Mouse (Mus musculus) liver, adult 2 months (tissue): ENCODE data around the gene Ppie. TPM values are rescaled to one million over a fixed set of nuclear protein-coding genes. Genes with fewer than 3 reads are reported as not detected.

Experiments used
- DNase-seq: peaks from one replicate; pipeline ENCODE4 v3.0.0-alpha.2; 2011; ENCODE audit warnings: low read depth, low spot score; ENCODE audit errors: extremely low read depth
- H3K27ac ChIP-seq: fragments of 200-500 bp; replicated peaks from 2 replicates; pipeline ENCODE4 v1.5.1; 2012; ENCODE audit warnings: low read depth, mild to moderate bottlenecking, control low read depth, inconsistent platforms, low read length; ENCODE audit not compliant: insufficient read depth
- H3K27me3 ChIP-seq: fragments of 200-500 bp; 2 replicates; pipeline ENCODE4 v1.6.1; 2012; ENCODE audit warnings: mild to moderate bottlenecking, moderate library complexity, low read length, inconsistent platforms; ENCODE audit not compliant: control insufficient read depth, insufficient read depth
- H3K36me3 ChIP-seq: fragments of 200-500 bp; 2 replicates; pipeline ENCODE4 v1.6.1; 2012; ENCODE audit warnings: low read length, inconsistent platforms; ENCODE audit not compliant: control insufficient read depth, insufficient read depth
- H3K4me1 ChIP-seq: fragments of 200-500 bp; 2 replicates; pipeline ENCODE4 v1.6.1; 2011; ENCODE audit warnings: low read length; ENCODE audit not compliant: control insufficient read depth, insufficient read depth
- H3K4me3 ChIP-seq: fragments of 200-500 bp; 2 replicates; pipeline ENCODE4 v1.5.1; 2011; ENCODE audit warnings: low read depth, mild to moderate bottlenecking, control low read depth, low read length, moderate library complexity; ENCODE audit not compliant: insufficient read depth
- H3K79me2 ChIP-seq: fragments of 200-500 bp; 2 replicates; pipeline ENCODE4 v1.6.1; 2012; ENCODE audit warnings: inconsistent platforms, mild to moderate bottlenecking, low read length, moderate library complexity; ENCODE audit not compliant: control insufficient read depth, insufficient read depth
- H3K9ac ChIP-seq: fragments of 200-500 bp; 2 replicates; pipeline ENCODE4 v1.6.1; 2012; ENCODE audit warnings: low read depth, mild to moderate bottlenecking, control low read depth, inconsistent platforms, low read length
- CTCF ChIP-seq: fragments of 200-500 bp; IDR thresholded peaks from 2 replicates; pipeline ENCODE4 v1.5.1; 2011; ENCODE audit warnings: low read depth, low read length, control low read depth
- POLR2A ChIP-seq: fragments of 200-500 bp; IDR thresholded peaks from 2 replicates; pipeline ENCODE4 v1.6.1; 2011; ENCODE audit warnings: low read length, control low read depth; ENCODE audit not compliant: insufficient read depth; ENCODE audit errors: extremely low read depth
- WGBS: fragments of 180-500 bp; shearing (Covaris S2); methylation state at CpG from one replicate; pipeline ENCODE4 v1.1.7; 2018; 5-methylcytosine and 5-hydroxymethylcytosine counted together
- polyA plus RNA-seq: library from polyadenylated mRNA; depleted of rRNA; stranded (reverse); fragments of >200 nt; gene quantifications from 2 replicates; pipeline ENCODE4 v1.2.3, GENCODE M21; 2012
- total RNA-seq: library from RNA; depleted of rRNA; stranded (reverse); fragments of >200 nt; gene quantifications from 2 replicates; pipeline ENCODE4 v1.2.3, GENCODE M21; 2014

Gene Ppie
- total and polyA plus RNA-seq, 2 experiments: 8.7 to 15.2 TPM

DNA sequence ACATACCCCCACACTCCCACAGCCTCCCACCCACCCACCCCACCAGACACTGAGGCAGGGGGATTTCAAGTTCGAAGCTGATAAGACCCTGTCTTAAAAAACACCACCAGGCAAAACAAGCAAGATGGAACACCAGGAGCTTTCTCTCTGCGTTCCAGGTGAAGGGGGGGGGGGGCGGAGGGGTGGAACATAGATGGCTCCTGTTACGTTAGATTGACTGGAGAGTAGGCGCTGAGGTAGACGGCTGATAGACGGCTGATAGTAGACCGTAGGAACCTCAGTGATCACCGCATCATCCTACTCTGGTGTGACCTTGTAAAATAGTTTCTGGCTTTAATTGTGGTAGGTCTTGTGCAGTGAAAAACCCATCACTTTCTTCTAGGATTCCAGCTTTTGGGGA lies 45.9 kb downstream of the Ppie start:
- peaks cover 3% of the 10 kb centered on the region for H3K4me1 ChIP-seq
- no peak overlapping the region for H3K27ac ChIP-seq
- H3K4me3 ChIP-seq: no peak overlapping the region
- 15% methylated on average over 9 of the region's 9 CpGs for WGBS
- H3K79me2 ChIP-seq: no peaks in the 10 kb centered on the region
- no peak overlapping the region for H3K9ac ChIP-seq
- no peak for TF ChIP-seq CTCF
- no peak for TF ChIP-seq POLR2A
- no peaks in the 10 kb centered on the region for H3K27me3 ChIP-seq
- peak; percentile 13 for DNase-seq
- no peaks in the 10 kb centered on the region for H3K36me3 ChIP-seq

DNA sequence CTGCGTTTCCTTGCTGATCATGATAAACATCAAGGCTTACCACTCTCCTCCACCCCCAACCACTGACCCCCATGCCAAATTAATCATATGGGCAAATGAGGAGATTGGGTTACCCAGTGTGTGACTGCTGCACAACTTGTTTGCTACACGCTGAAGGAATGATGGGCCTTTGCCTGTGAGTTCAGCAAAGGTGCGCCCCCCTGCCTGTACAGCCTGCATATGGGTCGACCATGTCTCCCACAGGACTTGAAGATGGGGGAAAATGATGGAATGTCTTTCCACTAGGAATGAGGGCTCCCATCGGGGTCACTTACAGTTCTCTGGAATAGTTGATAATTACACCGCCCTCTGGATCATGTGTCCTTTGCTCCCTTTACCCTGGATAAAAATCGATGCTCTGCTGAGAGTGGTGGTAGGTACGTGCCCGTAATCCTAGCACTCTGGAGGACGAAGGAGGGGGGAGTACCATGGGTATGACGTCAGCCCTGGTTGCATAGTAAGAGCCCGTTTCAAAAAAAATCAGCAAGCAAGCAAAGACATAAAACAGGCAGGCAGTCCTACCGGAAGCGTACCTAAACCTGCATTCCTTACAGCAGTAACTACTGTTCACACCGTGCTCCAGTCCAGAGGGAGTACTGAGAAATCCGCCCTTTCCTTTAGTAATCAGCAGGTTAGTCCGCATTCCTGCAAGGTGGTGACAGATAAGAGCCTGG lies 46.5 kb downstream of the Ppie start:
- TF ChIP-seq POLR2A (no peak), CTCF (no peak)
- WGBS: 18% methylated on average over 17 of the region's 17 CpGs
- Histone ChIP-seq H3K4me1 (peaks cover 3% of the 10 kb centered on the region), H3K36me3 (no peaks in the 10 kb centered on the region), H3K79me2 (no peaks in the 10 kb centered on the region), H3K4me3 (peak overlapping the region; percentile 52), H3K9ac (peak overlapping the region; percentile 75), H3K27ac (peak overlapping the region; percentile 56; the same call in 1 of the 2 replicates), H3K27me3 (no peaks in the 10 kb centered on the region)
- DNase-seq: peak; percentile 95

DNA sequence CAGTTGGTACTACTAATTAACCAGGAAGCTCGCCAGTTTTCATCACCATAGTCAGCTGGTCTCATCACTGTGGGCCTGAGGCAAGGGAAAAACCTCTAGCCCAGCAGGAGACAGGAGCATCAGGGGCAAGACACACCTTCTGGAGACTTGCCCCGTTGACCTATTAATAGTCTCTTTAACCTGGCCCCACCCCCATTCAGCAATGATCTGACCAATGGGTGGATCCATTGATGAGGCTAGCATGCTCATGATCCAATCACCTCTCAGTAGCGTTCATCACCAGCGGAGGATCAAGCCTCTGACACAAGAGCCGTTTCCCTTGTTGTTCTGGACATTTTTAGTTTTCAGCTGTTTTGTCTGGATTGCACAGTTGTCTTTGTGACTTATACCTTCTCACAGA lies 47.1 kb downstream of the Ppie start:
- Histone ChIP-seq H3K79me2 (no peaks in the 10 kb centered on the region), H3K4me3 (no peak overlapping the region), H3K9ac (no peak overlapping the region), H3K27ac (peak overlapping the region; percentile 30; the same call in 1 of the 2 replicates), H3K27me3 (no peaks in the 10 kb centered on the region), H3K36me3 (no peaks in the 10 kb centered on the region), H3K4me1 (peaks cover 3% of the 10 kb centered on the region)
- TF ChIP-seq POLR2A: no peak
- TF ChIP-seq CTCF: no peak
- DNase-seq: peak; percentile 52
- 56% methylated on average over 5 of the region's 5 CpGs for WGBS

DNA sequence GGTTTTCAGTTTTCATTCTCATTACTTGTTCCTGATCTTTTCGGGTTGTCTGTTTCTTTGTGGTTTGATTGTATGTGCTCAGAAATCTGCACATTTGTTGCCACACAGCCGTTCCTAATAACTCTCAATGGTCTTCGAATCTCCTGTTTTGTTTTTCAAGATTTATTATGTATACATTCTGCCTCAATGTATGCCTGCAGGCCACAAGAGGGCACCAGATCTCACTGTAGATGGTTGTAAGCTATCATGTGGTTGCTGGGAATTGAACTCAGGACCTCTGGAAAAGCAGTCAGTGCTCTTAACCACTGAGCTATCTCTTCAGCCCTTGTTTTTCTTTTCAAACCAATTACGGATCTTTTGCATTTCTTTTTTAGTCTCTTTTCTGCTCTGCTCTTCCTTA lies 53.4 kb downstream of the Ppie start:
- WGBS: 95% methylated on average over 4 of the region's 4 CpGs
- no peaks in the 10 kb centered on the region for H3K79me2 ChIP-seq
- H3K4me1 ChIP-seq: no peaks in the 10 kb centered on the region
- no peak overlapping the region for H3K27ac ChIP-seq
- H3K9ac ChIP-seq: no peak overlapping the region
- H3K36me3 ChIP-seq: no peaks in the 10 kb centered on the region
- no peak for DNase-seq
- no peak overlapping the region for H3K4me3 ChIP-seq
- TF ChIP-seq CTCF: no peak
- TF ChIP-seq POLR2A: no peak
- H3K27me3 ChIP-seq: no peaks in the 10 kb centered on the region

DNA sequence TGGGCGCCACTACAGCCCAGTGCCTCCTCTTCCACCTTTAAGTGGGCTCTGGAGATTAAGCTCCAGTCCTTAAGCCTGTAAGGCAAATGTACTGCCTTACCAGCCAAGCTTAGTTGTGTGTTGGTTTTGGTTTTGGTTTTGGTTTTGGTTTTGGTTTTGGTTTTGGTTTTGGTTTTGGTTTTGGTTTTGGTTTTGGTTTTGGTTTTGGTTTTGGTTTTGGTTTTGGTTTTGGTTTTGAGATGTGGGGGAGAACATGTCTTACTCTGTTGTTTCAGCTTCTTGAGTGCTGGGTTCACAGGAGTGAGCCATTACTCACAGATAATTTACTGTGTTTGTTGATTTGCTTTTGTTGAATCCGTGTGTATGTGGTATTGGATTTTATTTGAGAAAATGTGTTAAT lies 54.5 kb downstream of the Ppie start:
- Histone ChIP-seq H3K4me1 (no peaks in the 10 kb centered on the region), H3K27me3 (no peaks in the 10 kb centered on the region), H3K36me3 (no peaks in the 10 kb centered on the region), H3K4me3 (no peak overlapping the region), H3K9ac (no peak overlapping the region), H3K79me2 (no peaks in the 10 kb centered on the region), H3K27ac (no peak overlapping the region)
- DNase-seq: no peak
- TF ChIP-seq CTCF (no peak), POLR2A (no peak)
- WGBS: 86% methylated on average over 2 of the region's 2 CpGs

DNA sequence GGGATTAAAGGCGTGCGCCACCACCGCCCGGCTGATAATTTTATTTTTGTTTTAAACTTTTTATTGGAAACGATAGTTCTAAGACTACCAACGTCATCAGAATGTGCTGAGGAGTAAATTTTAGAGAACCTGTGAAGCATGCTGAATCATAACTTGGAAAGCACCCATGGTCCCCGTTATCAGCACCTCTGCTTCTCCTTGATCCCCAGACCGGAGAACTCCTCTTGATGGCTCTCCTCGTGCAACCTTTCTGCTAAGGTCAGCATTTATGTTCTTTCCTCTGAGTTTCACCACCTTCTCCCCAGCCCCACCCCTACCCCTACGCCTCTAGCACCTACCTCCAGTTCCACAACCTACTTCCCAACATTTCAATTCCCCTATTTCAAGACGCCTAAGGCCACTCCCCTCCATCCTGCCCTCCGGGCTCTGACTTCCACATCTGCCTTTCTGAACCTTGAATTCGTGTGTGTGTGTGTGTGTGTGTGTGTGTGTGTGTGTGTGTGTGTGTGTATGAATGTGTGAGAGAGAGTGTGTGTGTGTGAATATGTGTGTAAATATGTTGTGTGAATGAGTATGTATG lies 56.3 kb downstream of the Ppie start:
- no peak overlapping the region for H3K27ac ChIP-seq
- H3K36me3 ChIP-seq: no peaks in the 10 kb centered on the region
- H3K9ac ChIP-seq: no peak overlapping the region
- H3K4me3 ChIP-seq: no peak overlapping the region
- no peaks in the 10 kb centered on the region for H3K4me1 ChIP-seq
- WGBS: 67% methylated on average over 13 of the region's 13 CpGs
- H3K27me3 ChIP-seq: no peaks in the 10 kb centered on the region
- no peaks in the 10 kb centered on the region for H3K79me2 ChIP-seq
- TF ChIP-seq POLR2A: no peak
- no peak for TF ChIP-seq CTCF
- DNase-seq: no peak
